Mouse (Mus musculus) left cerebral cortex, adult 2 months (tissue): ENCODE results near the gene Agfg2. TPM values are rescaled to one million over a fixed set of nuclear protein-coding genes. Genes with fewer than 3 reads are reported as not detected.

ENCODE experiments used
- DNase-seq, 2 experiments: peaks; one replicate each; pipeline ENCODE4 v3.0.0; 2021 to 2022; ENCODE audit warnings: low spot score in 2 of 2, mixed read lengths in 1 of 2; ENCODE audit errors: extremely low spot score in 1 of 2
- H3K27ac ChIP-seq: fragments of 200-600 bp; 2 replicates; pipeline ENCODE4 v1.8.1; 2022
- H3K4me3 ChIP-seq: fragments of 200-600 bp; 2 replicates; pipeline ENCODE4 v1.8.1; 2022
- CTCF ChIP-seq: fragments of 200-600 bp; IDR thresholded peaks from 2 replicates; pipeline ENCODE4 v1.8.1; 2022; ENCODE audit warnings: antibody characterized with exemption, mild to moderate bottlenecking, moderate library complexity
- intact Hi-C: fragments of 180-260 bp; cut with DNase I; formaldehyde crosslinking; loops from one replicate; pipeline ENCODE4 v1.15.1; 2025
- total RNA-seq, 2 experiments: library from RNA; stranded (reverse); gene quantifications; 2 replicates each; pipeline ENCODE4 v1.2.3; 2021

The Agfg2 gene
- total RNA-seq, 2 experiments from 2014 or later, result 43.6 to 45.5 TPM

- DNase-seq, result no peak
- TF ChIP-seq CTCF, result no peak
- intact Hi-C loops, result no loop called here
- no peak overlapping the region for H3K4me3 ChIP-seq
- no peak overlapping the region for H3K27ac ChIP-seq
These were observed 20.7 kb upstream of the Agfg2 start for GRCm38 (mm10) chr5:137705242-137705641.

DNA sequence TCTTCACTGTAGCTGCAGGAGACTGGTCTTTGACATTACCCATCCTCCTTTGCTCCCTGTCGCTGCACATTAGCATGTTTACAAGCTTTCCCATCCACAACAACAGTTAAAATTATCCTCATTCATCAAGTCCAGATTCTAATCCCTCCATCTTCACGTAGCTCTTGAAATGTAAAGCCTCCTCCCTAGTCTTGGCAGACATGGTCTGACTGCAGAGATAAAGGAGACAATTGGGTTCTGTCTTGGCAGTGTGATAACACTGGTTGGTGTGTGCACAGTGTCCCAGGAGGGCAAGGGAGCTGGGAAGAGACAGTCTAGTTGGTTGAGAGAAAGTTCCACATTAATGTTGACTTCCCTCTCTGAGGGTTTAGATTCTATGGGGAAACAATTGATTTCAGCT, 15.3 kb upstream of the Agfg2 start:
- H3K4me3 ChIP-seq, result no peak overlapping the region
- intact Hi-C loops, result no loop called here
- H3K27ac ChIP-seq, result no peak overlapping the region
- TF ChIP-seq CTCF, result no peak
- DNase-seq, result no peak

GRCm38 (mm10) chr5:137699080-137699479, 14.6 kb upstream of the Agfg2 start:
- intact Hi-C loops, result no loop called here
- DNase-seq, result no peak
- H3K27ac ChIP-seq, result no peak overlapping the region
- TF ChIP-seq CTCF, result no peak
- no peak overlapping the region for H3K4me3 ChIP-seq

- no peak for TF ChIP-seq CTCF
- DNase-seq, result no peak
- intact Hi-C loops, result no loop called here
- H3K27ac ChIP-seq, result no peak overlapping the region
- no peak overlapping the region for H3K4me3 ChIP-seq
These were observed 11.4 kb upstream of the Agfg2 start for GRCm38 (mm10) chr5:137695930-137696329.

GRCm38 (mm10) chr5:137694796-137695195, 10.3 kb upstream of the Agfg2 start:
- Histone ChIP-seq H3K4me3 (no peak overlapping the region), H3K27ac (no peak overlapping the region)
- intact Hi-C loops, result no loop called here
- TF ChIP-seq CTCF, result no peak
- no peak for DNase-seq

DNA sequence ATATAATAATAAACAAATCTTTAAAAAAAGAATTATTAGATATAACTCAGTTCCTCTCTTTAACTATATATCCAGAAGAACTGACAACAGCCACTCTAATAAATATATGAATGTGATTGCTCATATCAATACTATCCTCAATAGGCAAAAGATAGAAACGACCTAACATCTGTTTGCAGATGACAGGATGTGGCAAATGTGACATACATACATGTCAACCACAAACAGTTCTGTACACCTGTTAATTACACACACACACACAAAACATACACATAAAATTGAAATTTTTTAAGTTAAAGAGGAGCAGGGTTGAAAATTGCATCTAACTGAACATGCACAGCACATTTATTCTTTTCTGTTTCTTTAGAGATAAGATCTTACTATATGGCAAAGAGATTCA, 7.4 kb upstream of the Agfg2 start:
- H3K27ac ChIP-seq, result no peak overlapping the region
- no peak overlapping the region for H3K4me3 ChIP-seq
- no peak for TF ChIP-seq CTCF
- no peak for DNase-seq
- intact Hi-C loops, result no loop called here

GRCm38 (mm10) chr5:137690531-137690930, 6.0 kb upstream of the Agfg2 start:
- intact Hi-C loops, result no loop called here
- Histone ChIP-seq H3K27ac (no peak overlapping the region), H3K4me3 (no peak overlapping the region)
- no peak for TF ChIP-seq CTCF
- no peak for DNase-seq

GRCm38 (mm10) chr5:137689974-137690373, 5.4 kb upstream of the Agfg2 start:
- no peak for TF ChIP-seq CTCF
- DNase-seq, result no peak
- intact Hi-C loops, result no loop called here

GRCm38 (mm10) chr5:137686127-137686790, 1.7 kb upstream of the Agfg2 start:
- Histone ChIP-seq H3K4me3 (no peak overlapping the region), H3K27ac (no peak overlapping the region)
- DNase-seq, result no peak
- TF ChIP-seq CTCF, result no peak
- intact Hi-C loops, result no loop called here

More at GRCm38 (mm10) chr5:137689974-137690373, 5.4 kb upstream of the Agfg2 start:
- H3K27ac ChIP-seq, result no peak overlapping the region
- H3K4me3 ChIP-seq, result no peak overlapping the region

DNA sequence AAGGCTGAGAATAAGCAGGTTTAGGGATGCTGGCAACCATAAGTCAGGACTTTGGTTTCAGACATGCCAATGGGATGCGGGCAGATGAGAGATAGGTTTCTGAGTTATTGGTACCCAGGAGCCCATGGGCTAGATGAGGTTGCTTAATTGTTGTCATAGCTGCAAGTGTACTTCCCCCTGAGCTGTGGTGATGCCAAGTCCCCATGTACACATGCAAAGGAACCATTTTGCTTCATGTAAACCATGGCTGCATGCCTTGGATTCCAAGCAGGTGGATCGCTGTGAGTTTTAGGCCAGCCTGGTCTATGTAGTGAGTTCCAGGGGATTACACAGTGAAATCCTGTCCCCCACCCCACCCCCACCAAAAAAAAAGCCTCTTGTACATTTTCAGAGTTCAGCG, 1.1 kb upstream of the Agfg2 start:
- TF ChIP-seq CTCF, result no peak
- Histone ChIP-seq H3K27ac (no peak overlapping the region), H3K4me3 (no peak overlapping the region)
- intact Hi-C loops, result no loop called here
- no peak for DNase-seq

DNA sequence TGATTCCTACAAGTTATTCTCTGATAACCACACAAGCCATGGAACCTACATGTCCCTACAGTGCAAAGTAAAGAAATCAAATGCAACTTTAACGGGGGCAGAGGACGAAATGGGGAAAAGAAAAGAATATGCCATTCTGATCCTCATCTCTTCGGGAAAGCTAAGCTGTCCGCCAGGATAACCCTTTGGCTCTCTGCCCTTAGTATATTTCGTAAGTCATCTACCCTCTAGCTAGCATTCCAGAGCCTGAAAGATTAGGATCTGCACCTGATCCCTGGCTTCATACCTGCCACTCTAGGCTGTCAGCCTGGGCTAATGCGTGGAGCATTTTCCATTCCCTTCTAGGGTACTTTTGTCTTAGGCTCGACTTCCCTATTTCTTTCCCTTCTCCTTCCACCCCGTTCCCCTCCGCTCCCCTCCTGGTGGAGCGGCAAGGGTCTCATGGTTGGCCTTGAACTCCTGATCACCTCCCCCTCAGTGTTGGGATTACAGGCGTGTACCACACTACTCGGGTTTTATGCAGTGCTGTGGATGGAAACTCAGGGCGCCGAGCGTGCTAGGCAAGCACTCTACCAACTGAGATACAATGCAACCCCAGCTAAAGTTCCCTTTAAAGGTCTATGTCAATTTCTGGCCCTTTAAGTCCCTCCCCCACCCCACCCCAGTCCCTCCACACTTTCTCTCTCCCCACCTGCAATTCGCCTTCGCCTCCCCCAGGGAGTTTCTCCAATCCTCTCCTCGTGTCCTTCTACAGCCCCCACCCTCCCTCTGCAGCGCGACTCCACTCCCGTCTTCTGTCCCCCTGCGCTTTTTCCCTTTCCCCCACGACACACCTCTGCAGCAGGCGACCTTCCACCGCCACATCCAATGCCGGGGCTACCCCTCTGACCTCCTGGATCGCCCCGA, 885 bp downstream of the Agfg2 start:
- TF ChIP-seq CTCF, result no peak; the same call in 1 of the 2 replicates
- DNase-seq, result no peak
- Histone ChIP-seq H3K4me3 (peak overlapping the region; percentile 96), H3K27ac (peak overlapping the region; percentile 71)
- intact Hi-C loops, result loop anchor here (2.0 kb wide), 2 partner anchors 55 to 57 kb away; partner anchors contain the start of genes Fbxo24, Gm20605, Lrch4 and Nyap1

DNA sequence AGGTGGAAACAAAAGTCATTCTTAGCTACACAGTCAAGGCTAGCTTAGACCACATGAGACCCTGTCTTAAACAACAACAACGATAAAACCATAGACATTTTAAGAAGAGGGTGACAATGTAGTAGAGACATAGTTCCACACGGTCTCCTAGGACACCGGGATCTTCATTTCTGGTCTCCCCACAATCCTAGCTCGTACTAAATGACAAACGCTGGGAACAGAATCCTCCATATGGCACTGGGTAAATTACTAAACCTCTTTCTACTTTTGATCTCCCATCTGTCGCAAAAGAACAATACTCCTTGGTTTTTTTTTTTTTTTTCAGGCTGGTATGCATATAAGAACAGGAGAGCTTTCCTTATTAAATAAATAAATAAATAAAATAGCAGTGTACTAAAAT, 2.0 kb downstream of the Agfg2 start:
- Histone ChIP-seq H3K4me3 (peak overlapping the region; percentile 96), H3K27ac (no peak overlapping the region)
- intact Hi-C loops, result loop anchor here (2.0 kb wide), 2 partner anchors 54 to 58 kb away; partner anchors contain the start of genes Fbxo24, Gm20605, Lrch4 and Nyap1
- TF ChIP-seq CTCF, result no peak
- no peak for DNase-seq
